Mouse (Mus musculus): Measurements from ENCODE around the gene Smurf1. TPM values are rescaled to one million over a fixed set of nuclear protein-coding genes. Genes with fewer than 3 reads are reported as not detected.

Gene Smurf1
- total and polyA plus RNA-seq, 2 experiments from 2014 or later = 9.1 to 29.9 TPM

DNA sequence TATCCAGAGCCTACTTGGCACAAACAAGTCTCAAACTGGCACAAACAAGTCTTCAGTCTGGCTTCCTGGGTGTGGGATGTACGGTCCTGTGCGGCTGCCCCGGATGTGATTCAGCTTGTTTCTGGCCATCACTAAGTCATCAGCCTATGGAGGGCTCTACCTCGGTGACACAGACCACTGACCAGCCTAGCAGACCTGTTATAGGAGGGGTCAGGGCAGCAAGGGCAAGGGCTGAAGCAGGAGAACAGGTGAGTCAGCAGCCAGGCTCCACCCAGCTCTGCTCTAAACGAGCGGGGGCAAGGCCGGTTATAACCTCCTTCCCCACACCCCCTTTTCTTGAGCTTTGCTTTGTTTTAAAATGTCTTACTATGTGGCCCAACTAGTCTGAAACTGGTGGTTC, 11.2 kb downstream of the Smurf1 start:
- WGBS = 77% methylated on average over 7 of the region's 7 CpGs
- no peaks in the 10 kb centered on the region for H3K9me3 ChIP-seq (replicated peaks; ENCODE audit: control insufficient read depth, low read length)
- no peak overlapping the region for H3K27ac ChIP-seq (ENCODE audit: low read depth)
- no peaks in the 10 kb centered on the region for H3K27me3 ChIP-seq (ENCODE audit: control insufficient read depth, insufficient read depth, low read length)
- no peak overlapping the region for H3K9ac ChIP-seq (replicated peaks; ENCODE audit: low read depth, low read length)
- H3K4me2 ChIP-seq (ENCODE audit: low read depth, low read length) = no peak overlapping the region
- H3K4me3 ChIP-seq (ENCODE audit: low read depth, low read length) = no peak overlapping the region
- TF ChIP-seq CTCF (IDR thresholded peaks at IDR 0.05; ENCODE audit: low read depth) (no peak), EP300 (IDR thresholded peaks at IDR 0.05; ENCODE audit: low read depth) (no peak)
- H3K4me1 ChIP-seq (ENCODE audit: control insufficient read depth, insufficient read depth) = peaks cover 6% of the 10 kb centered on the region; the same call in 1 of the 2 replicates
- ATAC-seq (ENCODE audit: insufficient read depth, low read depth) = no peak
- DNase-seq (ENCODE audit: low spot score) = no peak
- no peaks in the 10 kb centered on the region for H3K36me3 ChIP-seq (replicated peaks; ENCODE audit: control insufficient read depth, insufficient read depth, low read length)

DNA sequence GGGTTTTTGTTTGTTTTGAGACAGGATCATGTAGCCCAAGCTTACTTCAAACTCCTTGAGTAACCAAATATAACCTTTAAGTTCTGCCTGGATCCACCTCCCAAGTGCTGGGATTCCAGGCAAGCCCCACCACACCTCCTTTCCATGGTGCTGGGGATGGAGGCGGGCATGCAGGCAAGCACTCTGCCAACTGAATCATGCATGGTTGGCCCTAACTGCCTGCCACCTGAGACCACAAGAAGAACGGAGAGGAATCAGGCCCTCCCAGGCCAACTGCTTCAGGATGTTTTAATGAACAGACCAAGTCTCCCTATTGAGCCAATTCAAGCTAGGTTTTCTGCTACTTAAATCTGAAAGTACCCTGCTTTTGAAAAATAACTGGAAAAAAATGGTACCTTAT, 13.1 kb downstream of the Smurf1 start:
- Histone ChIP-seq H3K27me3 (ENCODE audit: control insufficient read depth, insufficient read depth, low read length) (no peaks in the 10 kb centered on the region), H3K9ac (replicated peaks; ENCODE audit: low read depth, low read length) (no peak overlapping the region), H3K36me3 (replicated peaks; ENCODE audit: control insufficient read depth, insufficient read depth, low read length) (no peaks in the 10 kb centered on the region), H3K4me2 (ENCODE audit: low read depth, low read length) (no peak overlapping the region), H3K4me1 (ENCODE audit: control insufficient read depth, insufficient read depth) (peaks cover 12% of the 10 kb centered on the region; the same call in 1 of the 2 replicates), H3K27ac (ENCODE audit: low read depth) (no peak overlapping the region), H3K9me3 (replicated peaks; ENCODE audit: control insufficient read depth, low read length) (no peaks in the 10 kb centered on the region), H3K4me3 (ENCODE audit: low read depth, low read length) (no peak overlapping the region)
- no peak for TF ChIP-seq EP300 (IDR thresholded peaks at IDR 0.05; ENCODE audit: low read depth)
- TF ChIP-seq CTCF (IDR thresholded peaks at IDR 0.05; ENCODE audit: low read depth) = no peak
- WGBS = 79% methylated on average over 2 of the region's 2 CpGs
- no peak for ATAC-seq (ENCODE audit: insufficient read depth, low read depth)
- DNase-seq (ENCODE audit: low spot score) = no peak

DNA sequence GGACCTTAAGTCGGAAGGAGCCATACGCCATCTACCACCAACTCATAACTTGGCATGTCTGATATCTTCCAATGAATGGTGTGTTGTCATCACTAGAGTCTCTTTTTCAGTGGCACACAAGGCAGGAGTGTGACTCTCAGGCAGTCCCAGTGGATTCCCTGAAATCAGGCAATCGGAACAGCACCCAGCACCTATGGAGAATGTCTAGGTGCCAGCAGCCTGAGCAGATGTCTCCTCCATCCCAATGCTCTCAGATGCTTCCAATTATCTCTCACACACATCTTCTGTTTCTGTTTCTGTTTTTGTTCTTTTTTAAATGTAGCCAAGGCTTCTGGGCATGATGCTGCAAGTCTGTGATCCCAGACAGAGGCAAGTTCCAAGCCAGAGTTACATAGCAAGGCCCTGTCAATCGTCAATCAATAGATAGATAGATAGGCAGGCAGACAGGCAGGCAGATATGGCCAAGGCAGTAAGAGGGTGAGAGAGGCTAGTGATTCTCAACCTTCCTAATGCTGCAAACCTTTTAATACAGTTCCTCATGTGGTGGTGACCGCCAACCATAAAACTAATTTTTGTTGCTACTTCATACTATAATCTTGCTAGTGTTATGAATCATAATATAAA, 15.1 kb downstream of the Smurf1 start:
- Histone ChIP-seq H3K4me1 (ENCODE audit: control insufficient read depth, insufficient read depth) (peaks cover 22% of the 10 kb centered on the region), H3K9ac (replicated peaks; ENCODE audit: low read depth, low read length) (no peak overlapping the region), H3K27ac (ENCODE audit: low read depth) (no peak overlapping the region), H3K9me3 (replicated peaks; ENCODE audit: control insufficient read depth, low read length) (no peaks in the 10 kb centered on the region), H3K27me3 (ENCODE audit: control insufficient read depth, insufficient read depth, low read length) (no peaks in the 10 kb centered on the region), H3K36me3 (replicated peaks; ENCODE audit: control insufficient read depth, insufficient read depth, low read length) (no peaks in the 10 kb centered on the region), H3K4me2 (ENCODE audit: low read depth, low read length) (no peak overlapping the region), H3K4me3 (ENCODE audit: low read depth, low read length) (no peak overlapping the region)
- 89% methylated on average over 5 of the region's 5 CpGs for WGBS
- ATAC-seq (ENCODE audit: insufficient read depth, low read depth) (no peak), DNase-seq (ENCODE audit: low spot score) (no peak)
- TF ChIP-seq CTCF (IDR thresholded peaks at IDR 0.05; ENCODE audit: low read depth) (no peak), EP300 (IDR thresholded peaks at IDR 0.05; ENCODE audit: low read depth) (no peak)

DNA sequence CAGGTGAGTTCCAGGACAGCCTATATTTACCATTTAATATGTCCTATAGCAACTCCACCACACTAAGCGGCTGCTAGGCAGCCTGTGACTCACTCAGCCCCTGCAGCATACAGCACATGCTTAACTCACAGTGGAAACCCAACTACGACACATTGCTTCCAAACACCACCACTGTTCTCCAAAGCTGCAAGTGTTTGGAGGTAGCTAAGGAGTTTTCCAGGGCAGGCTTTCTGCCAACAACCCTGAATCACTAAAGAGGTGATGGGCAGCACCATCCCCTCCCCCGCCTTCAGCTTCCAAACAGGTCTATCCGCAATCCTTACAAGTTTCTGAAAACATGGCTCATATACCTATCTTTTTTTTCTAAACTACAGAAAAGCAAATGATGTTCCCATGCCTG, 15.8 kb downstream of the Smurf1 start:
- WGBS = 77% methylated on average over 4 of the region's 4 CpGs
- Histone ChIP-seq H3K27me3 (ENCODE audit: control insufficient read depth, insufficient read depth, low read length) (no peaks in the 10 kb centered on the region), H3K27ac (ENCODE audit: low read depth) (no peak overlapping the region), H3K9ac (replicated peaks; ENCODE audit: low read depth, low read length) (no peak overlapping the region), H3K4me1 (ENCODE audit: control insufficient read depth, insufficient read depth) (peaks cover 25% of the 10 kb centered on the region), H3K4me3 (ENCODE audit: low read depth, low read length) (no peak overlapping the region), H3K9me3 (replicated peaks; ENCODE audit: control insufficient read depth, low read length) (no peaks in the 10 kb centered on the region), H3K36me3 (replicated peaks; ENCODE audit: control insufficient read depth, insufficient read depth, low read length) (no peaks in the 10 kb centered on the region), H3K4me2 (ENCODE audit: low read depth, low read length) (no peak overlapping the region)
- no peak for DNase-seq (ENCODE audit: low spot score)
- no peak for ATAC-seq (ENCODE audit: insufficient read depth, low read depth)
- TF ChIP-seq EP300 (IDR thresholded peaks at IDR 0.05; ENCODE audit: low read depth) = no peak
- no peak for TF ChIP-seq CTCF (IDR thresholded peaks at IDR 0.05; ENCODE audit: low read depth)

DNA sequence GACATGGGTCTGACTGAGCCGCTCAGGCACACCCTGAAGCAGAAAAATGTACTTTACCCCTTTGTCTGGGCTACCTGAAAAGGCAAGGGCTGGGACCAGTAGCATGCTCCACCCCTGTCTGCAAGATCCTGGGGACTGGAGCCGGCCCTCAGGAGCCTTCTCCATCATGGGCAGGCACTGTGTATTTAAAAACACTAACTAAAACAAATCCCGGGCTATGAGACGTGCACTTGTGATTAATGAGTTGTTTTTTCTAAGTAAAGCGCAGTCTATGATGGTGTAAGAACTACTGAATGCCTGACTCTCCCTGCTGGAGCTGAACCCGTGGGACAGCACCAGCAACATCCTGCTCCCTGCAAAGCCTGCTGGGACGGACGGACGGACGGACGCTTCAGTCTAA, 17.2 kb downstream of the Smurf1 start:
- H3K4me2 ChIP-seq (ENCODE audit: low read depth, low read length) = no peak overlapping the region
- 72% methylated on average over 11 of the region's 11 CpGs for WGBS
- ATAC-seq (ENCODE audit: insufficient read depth, low read depth) = no peak

DNA sequence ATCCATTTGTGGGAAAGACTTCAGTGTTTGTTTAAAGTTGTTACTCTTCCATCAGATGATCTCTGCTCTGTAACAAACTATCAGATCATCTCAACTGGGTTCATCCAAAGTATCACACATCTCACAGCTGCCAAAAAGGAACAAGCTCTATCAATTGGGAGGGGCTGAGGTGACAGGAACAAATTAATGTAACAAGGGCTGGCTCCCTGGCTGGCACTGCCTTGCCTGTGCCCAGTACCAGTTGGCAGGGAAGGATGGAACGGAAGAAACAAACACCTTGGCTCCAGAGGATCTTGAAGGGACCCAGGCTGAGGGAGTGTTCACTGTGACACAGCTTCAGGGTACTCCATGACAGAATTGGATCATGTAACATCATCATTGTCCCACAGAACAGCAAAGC, 17.6 kb downstream of the Smurf1 start:
- Histone ChIP-seq H3K9ac (replicated peaks; ENCODE audit: low read depth, low read length) (no peak overlapping the region), H3K9me3 (replicated peaks; ENCODE audit: control insufficient read depth, low read length) (no peaks in the 10 kb centered on the region), H3K36me3 (replicated peaks; ENCODE audit: control insufficient read depth, insufficient read depth, low read length) (no peaks in the 10 kb centered on the region), H3K4me1 (ENCODE audit: control insufficient read depth, insufficient read depth) (peaks cover 25% of the 10 kb centered on the region), H3K4me3 (ENCODE audit: low read depth, low read length) (no peak overlapping the region), H3K27ac (ENCODE audit: low read depth) (no peak overlapping the region), H3K27me3 (ENCODE audit: control insufficient read depth, insufficient read depth, low read length) (no peaks in the 10 kb centered on the region), H3K4me2 (ENCODE audit: low read depth, low read length) (no peak overlapping the region)
- ATAC-seq (ENCODE audit: insufficient read depth, low read depth) (no peak), DNase-seq (ENCODE audit: low spot score) (no peak)
- TF ChIP-seq EP300 (IDR thresholded peaks at IDR 0.05; ENCODE audit: low read depth) (no peak), CTCF (IDR thresholded peaks at IDR 0.05; ENCODE audit: low read depth) (no peak)
- 68% methylated on average over 1 of the region's 1 CpGs for WGBS

More for the DNA sequence above, 17.2 kb downstream of the Smurf1 start:
- TF ChIP-seq CTCF (IDR thresholded peaks at IDR 0.05; ENCODE audit: low read depth) (no peak), EP300 (IDR thresholded peaks at IDR 0.05; ENCODE audit: low read depth) (no peak)
- Histone ChIP-seq H3K4me3 (ENCODE audit: low read depth, low read length) (no peak overlapping the region), H3K27me3 (ENCODE audit: control insufficient read depth, insufficient read depth, low read length) (no peaks in the 10 kb centered on the region), H3K36me3 (replicated peaks; ENCODE audit: control insufficient read depth, insufficient read depth, low read length) (no peaks in the 10 kb centered on the region), H3K27ac (ENCODE audit: low read depth) (no peak overlapping the region), H3K9me3 (replicated peaks; ENCODE audit: control insufficient read depth, low read length) (no peaks in the 10 kb centered on the region), H3K9ac (replicated peaks; ENCODE audit: low read depth, low read length) (no peak overlapping the region), H3K4me1 (ENCODE audit: control insufficient read depth, insufficient read depth) (peaks cover 25% of the 10 kb centered on the region)
- DNase-seq (ENCODE audit: low spot score) = no peak
